Mouse (Mus musculus) megakaryocyte, adult 5-6 weeks (primary cell): ENCODE data around the gene Snx33. TPM values are rescaled to one million over a fixed set of nuclear protein-coding genes. Genes with fewer than 3 reads are reported as not detected.

Experiments used
- ATAC-seq: 2 replicates; pipeline ENCODE4 v1.8.0; 2016; ENCODE audit warnings: mild to moderate bottlenecking, inconsistent platforms; ENCODE audit not compliant: poor library complexity, severe bottlenecking
- total RNA-seq, 2 experiments: library from RNA; stranded (forward) in 1 of 2; stranded (reverse) in 1 of 2; fragments of 153-499, 151-499 nt in 1 of 2; fragments of 221-1000, 200-1000 nt in 1 of 2; gene quantifications; 2 replicates each; pipeline versions ENCODE4 v1.2.3 to v1.2.4; 2015 to 2017

Gene Snx33
- total RNA-seq, 2 experiments from 2014 or later: 2.2 to 4.0 TPM

- peak; percentile 70 for ATAC-seq
Observed at GRCm38 (mm10) chr9:56891517-56892011, 36.6 kb downstream of the Snx33 start.

GRCm38 (mm10) chr9:56890522-56891250 lies 37.5 kb downstream of the Snx33 start:
- ATAC-seq: no peak

GRCm38 (mm10) chr9:56889817-56890216 lies 38.4 kb downstream of the Snx33 start:
- peak; percentile 67 for ATAC-seq

DNA sequence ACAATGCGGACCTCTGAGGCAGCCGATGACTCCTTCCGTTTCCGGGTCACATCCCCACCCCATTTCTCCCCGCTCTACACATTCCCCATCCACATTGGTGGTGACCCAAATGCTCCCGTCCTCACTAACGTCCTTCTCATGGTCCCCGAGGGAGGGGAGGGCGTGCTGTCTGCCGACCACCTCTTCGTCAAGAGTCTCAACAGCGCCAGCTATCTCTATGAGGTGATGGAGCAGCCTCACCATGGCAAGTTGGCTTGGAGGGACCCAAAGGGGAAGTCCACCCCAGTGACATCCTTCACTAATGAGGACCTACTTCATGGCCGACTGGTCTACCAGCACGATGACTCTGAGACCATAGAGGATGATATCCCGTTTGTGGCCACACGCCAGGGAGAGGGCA lies 40.6 kb downstream of the Snx33 start:
- no peak for ATAC-seq

DNA sequence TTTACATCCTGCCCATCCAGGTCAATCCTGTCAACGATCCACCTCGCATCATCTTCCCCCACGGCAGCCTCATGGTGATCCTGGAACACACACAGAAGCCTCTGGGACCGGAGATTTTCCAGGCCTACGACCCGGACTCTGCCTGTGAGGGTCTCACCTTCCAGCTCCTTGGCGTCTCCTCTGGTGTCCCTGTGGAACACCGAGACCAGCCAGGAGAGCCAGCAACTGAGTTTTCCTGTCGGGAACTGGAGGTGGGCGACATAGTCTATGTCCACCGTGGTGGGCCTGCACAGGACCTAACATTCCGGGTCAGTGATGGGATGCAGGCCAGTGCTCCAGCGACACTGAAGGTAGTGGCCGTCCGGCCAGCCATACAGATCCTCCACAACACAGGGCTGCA lies 41.6 kb downstream of the Snx33 start:
- ATAC-seq: no peak

DNA sequence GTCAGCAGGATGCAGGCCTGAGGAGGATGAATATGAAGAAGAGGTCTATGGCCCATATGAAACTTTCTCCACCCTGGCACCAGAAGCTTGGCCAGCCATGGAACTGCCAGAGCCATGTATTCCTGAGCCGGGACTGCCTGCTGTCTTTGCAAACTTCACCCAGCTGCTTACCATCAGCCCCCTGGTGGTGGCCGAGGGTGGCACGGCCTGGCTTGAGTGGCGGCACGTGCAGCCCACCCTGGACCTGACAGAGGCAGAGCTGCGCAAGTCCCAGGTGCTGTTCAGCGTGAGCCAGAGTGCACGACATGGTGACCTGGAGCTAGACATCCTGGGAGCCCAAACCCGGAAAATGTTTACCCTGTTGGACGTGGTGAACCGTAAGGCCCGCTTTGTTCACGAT lies 42.1 kb downstream of the Snx33 start:
- no peak for ATAC-seq

- no peak for ATAC-seq
Observed at GRCm38 (mm10) chr9:56884328-56884727, 43.8 kb downstream of the Snx33 start.

GRCm38 (mm10) chr9:56883470-56883869 lies 44.7 kb downstream of the Snx33 start:
- ATAC-seq: no peak

GRCm38 (mm10) chr9:56882818-56883217 lies 45.4 kb downstream of the Snx33 start:
- no peak for ATAC-seq

GRCm38 (mm10) chr9:56882283-56882682 lies 45.9 kb downstream of the Snx33 start:
- ATAC-seq: no peak

- no peak for ATAC-seq
Observed at GRCm38 (mm10) chr9:56881539-56882082, 46.6 kb downstream of the Snx33 start.

DNA sequence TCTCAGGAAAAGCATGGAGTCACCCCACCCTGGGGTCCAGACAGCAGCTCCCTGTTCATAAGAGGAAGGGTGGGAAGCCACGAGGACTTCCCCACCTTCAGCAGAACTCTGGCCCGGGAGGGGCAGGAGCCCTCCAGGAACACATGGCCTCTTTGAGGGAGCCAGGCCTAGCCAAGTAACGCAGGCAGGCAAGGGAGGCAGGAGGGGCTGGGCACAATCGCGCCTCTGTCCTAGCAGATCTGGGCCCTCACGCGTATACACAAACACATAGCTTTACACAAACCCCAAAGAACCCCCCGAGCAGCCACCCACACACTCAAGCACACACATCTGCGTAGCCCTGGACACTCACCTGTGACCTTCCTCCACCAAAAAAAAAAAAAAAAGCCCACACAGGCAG lies 47.4 kb downstream of the Snx33 start:
- ATAC-seq: no peak

DNA sequence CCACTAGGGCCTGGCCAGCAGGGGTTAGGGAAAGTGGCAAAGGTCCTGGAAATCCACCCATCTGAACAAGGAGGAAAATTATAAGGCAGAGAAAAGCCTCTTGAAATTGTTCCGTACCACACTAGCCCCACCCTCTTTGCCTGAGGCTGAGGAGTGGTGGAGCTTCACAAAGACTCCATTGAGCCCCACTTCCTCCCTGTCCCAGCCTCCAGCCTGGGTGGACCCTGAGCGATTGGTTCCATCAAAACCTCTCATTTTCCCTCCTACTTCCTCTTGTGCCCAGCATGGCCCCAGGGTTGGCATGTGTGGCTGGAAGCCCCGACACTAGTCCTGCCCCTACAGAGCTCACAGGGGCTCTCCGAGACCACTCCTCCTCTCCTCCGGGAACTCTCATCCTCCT lies 50.9 kb downstream of the Snx33 start:
- ATAC-seq: no peak

- ATAC-seq: no peak
Observed at GRCm38 (mm10) chr9:56876784-56877183, 51.4 kb downstream of the Snx33 start.

DNA sequence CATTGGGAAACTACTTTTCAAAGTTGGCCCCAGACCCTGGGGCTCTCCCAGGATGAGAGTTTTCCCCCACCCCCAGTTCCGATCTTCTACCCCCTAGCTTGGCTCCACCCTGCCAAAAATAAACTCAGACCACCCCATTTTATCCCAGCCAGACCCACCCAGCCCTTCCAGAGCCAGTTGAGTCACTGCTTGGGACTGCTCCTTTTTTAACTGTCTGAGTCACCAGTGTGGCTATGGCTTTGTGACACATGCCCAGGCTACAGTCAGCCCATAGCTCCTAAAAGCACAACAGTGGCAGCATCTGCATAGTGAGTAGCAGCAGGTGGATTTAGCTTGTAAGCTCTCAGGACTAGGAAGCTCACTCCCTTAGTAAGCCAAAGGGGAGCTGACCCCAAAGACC lies 55.1 kb downstream of the Snx33 start:
- ATAC-seq: no peak

DNA sequence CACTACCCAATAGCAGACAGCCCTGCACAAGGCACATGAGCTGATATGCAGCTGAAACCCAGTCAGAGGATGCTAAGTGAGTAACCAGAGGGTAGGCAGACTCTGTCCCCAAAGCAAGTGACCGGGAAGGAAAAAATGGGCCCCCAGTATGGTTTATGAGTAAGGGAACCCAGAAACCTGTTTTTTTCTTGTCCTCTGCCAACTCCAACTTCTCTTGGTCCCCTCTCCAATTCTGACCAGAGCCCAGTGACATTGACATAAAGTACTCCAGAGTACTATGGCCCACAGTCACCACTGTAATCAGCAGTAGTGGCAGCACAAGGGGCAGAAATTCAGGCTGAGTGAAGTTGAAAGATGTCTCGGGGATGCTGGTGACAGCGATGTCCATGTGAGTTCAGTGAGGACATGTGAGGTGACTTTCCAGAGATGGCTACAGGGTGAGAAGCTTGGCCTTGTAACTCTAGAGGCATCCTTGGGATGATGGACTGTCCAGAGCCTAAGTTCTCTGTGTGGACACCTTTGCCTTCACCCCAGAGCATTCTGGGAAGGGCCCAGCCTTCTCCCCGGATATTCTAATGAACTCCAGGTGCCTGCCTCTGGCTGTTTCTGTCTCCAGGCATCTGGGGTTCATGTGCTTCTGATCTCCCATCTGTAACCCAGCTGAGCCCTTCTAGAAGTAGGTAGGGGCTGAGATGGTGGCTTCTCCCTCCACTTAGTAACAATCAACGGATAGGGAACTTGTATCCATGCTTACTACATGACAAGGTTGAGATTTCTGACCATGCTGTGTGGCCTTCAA lies 55.9 kb downstream of the Snx33 start:
- no peak for ATAC-seq

GRCm38 (mm10) chr9:56871191-56871590 lies 57.0 kb downstream of the Snx33 start:
- ATAC-seq: no peak

GRCm38 (mm10) chr9:56870778-56871177 lies 57.4 kb downstream of the Snx33 start:
- no peak for ATAC-seq

GRCm38 (mm10) chr9:56869552-56869951 lies 58.6 kb downstream of the Snx33 start:
- ATAC-seq: no peak

- ATAC-seq: no peak
Observed at GRCm38 (mm10) chr9:56868292-56868691, 59.9 kb downstream of the Snx33 start.
